Mouse (Mus musculus) kidney, adult 2 months (tissue): ENCODE results near the gene Slc35e3.

Experiments
- CTCF ChIP-seq: fragments of 200-500 bp; conservative IDR thresholded peaks from 2 replicates; pipeline ENCODE4 v1.5.1; 2011; ENCODE audit warnings: low read depth, mild to moderate bottlenecking, control low read depth, low read length, moderate library complexity, mixed read lengths; ENCODE audit not compliant: insufficient read depth, insufficient read length
- POLR2A ChIP-seq: fragments of 200-500 bp; IDR thresholded peaks from one replicate; pipeline ENCODE4 v1.6.1; 2011; ENCODE audit warnings: low read depth, low read length, control low read depth

DNA sequence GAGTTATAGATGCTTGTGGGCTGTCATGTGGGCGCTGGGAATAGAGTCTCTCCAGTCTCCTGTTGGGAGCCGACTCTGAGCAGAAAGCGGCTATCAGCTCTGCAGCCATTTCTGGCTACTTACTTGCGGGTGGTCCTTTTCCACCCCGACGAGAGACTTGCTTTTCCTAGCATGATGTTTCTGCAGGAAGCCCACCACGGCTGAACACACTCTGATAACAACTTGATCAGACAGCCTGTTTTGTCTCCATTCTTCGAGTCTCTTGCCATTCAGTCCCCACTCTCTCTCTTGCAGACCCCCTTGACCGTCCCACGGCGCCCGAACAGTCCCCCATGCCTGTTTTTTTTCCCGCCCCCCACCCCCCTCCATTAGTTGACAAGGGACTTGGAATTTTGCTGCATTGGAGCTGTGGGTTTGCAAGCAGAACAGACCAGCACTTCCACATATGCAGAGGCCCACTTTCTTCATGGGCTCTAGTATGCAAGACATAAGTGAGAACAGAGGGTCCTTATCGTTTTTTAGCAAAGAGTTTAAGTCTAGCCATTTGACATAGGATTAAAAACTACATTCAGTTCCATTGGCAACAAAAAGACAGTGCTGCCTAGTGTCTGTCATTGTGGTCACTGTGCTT, 13.1 kb downstream of the Slc35e3 start:
- no peak for TF ChIP-seq POLR2A
- TF ChIP-seq CTCF = no peak
